Mouse (Mus musculus) liver, adult 2 months (tissue): Measurements from ENCODE around the gene Elmod3. TPM values are rescaled to one million over a fixed set of nuclear protein-coding genes. Genes with fewer than 3 reads are reported as not detected.

Experiments used
- DNase-seq: peaks from one replicate; pipeline ENCODE4 v3.0.0-alpha.2; 2011; ENCODE audit warnings: low read depth, low spot score; ENCODE audit errors: extremely low read depth
- H3K27ac ChIP-seq: fragments of 200-500 bp; replicated peaks from 2 replicates; pipeline ENCODE4 v1.5.1; 2012; ENCODE audit warnings: low read depth, mild to moderate bottlenecking, control low read depth, inconsistent platforms, low read length; ENCODE audit not compliant: insufficient read depth
- H3K27me3 ChIP-seq: fragments of 200-500 bp; 2 replicates; pipeline ENCODE4 v1.6.1; 2012; ENCODE audit warnings: mild to moderate bottlenecking, moderate library complexity, low read length, inconsistent platforms; ENCODE audit not compliant: control insufficient read depth, insufficient read depth
- H3K36me3 ChIP-seq: fragments of 200-500 bp; 2 replicates; pipeline ENCODE4 v1.6.1; 2012; ENCODE audit warnings: low read length, inconsistent platforms; ENCODE audit not compliant: control insufficient read depth, insufficient read depth
- H3K4me1 ChIP-seq: fragments of 200-500 bp; 2 replicates; pipeline ENCODE4 v1.6.1; 2011; ENCODE audit warnings: low read length; ENCODE audit not compliant: control insufficient read depth, insufficient read depth
- H3K4me3 ChIP-seq: fragments of 200-500 bp; 2 replicates; pipeline ENCODE4 v1.5.1; 2011; ENCODE audit warnings: low read depth, mild to moderate bottlenecking, control low read depth, low read length, moderate library complexity; ENCODE audit not compliant: insufficient read depth
- H3K79me2 ChIP-seq: fragments of 200-500 bp; 2 replicates; pipeline ENCODE4 v1.6.1; 2012; ENCODE audit warnings: inconsistent platforms, mild to moderate bottlenecking, low read length, moderate library complexity; ENCODE audit not compliant: control insufficient read depth, insufficient read depth
- H3K9ac ChIP-seq: fragments of 200-500 bp; 2 replicates; pipeline ENCODE4 v1.6.1; 2012; ENCODE audit warnings: low read depth, mild to moderate bottlenecking, control low read depth, inconsistent platforms, low read length
- CTCF ChIP-seq: fragments of 200-500 bp; IDR thresholded peaks from 2 replicates; pipeline ENCODE4 v1.5.1; 2011; ENCODE audit warnings: low read depth, low read length, control low read depth
- POLR2A ChIP-seq: fragments of 200-500 bp; IDR thresholded peaks from 2 replicates; pipeline ENCODE4 v1.6.1; 2011; ENCODE audit warnings: low read length, control low read depth; ENCODE audit not compliant: insufficient read depth; ENCODE audit errors: extremely low read depth
- WGBS: fragments of 180-500 bp; shearing (Covaris S2); methylation state at CpG from one replicate; pipeline ENCODE4 v1.1.7; 2018; 5-methylcytosine and 5-hydroxymethylcytosine counted together
- polyA plus RNA-seq: library from polyadenylated mRNA; depleted of rRNA; stranded (reverse); fragments of >200 nt; gene quantifications from 2 replicates; pipeline ENCODE4 v1.2.3, GENCODE M21; 2012
- total RNA-seq: library from RNA; depleted of rRNA; stranded (reverse); fragments of >200 nt; gene quantifications from 2 replicates; pipeline ENCODE4 v1.2.3, GENCODE M21; 2014

Gene Elmod3
- total and polyA plus RNA-seq, 2 experiments, result 7.6 to 14.7 TPM

- TF ChIP-seq POLR2A (no peak), CTCF (no peak)
- Histone ChIP-seq H3K27ac (no peak overlapping the region), H3K4me3 (no peak overlapping the region), H3K79me2 (no peaks in the 10 kb centered on the region), H3K36me3 (no peaks in the 10 kb centered on the region), H3K4me1 (peaks cover 4% of the 10 kb centered on the region; the same call in 1 of the 2 replicates), H3K9ac (no peak overlapping the region), H3K27me3 (no peaks in the 10 kb centered on the region)
- DNase-seq, result no peak
- WGBS, result 79% methylated on average over 4 of the region's 4 CpGs
These were observed 71.1 kb downstream of the Elmod3 start for GRCm38 (mm10) chr6:72527070-72527469.

DNA sequence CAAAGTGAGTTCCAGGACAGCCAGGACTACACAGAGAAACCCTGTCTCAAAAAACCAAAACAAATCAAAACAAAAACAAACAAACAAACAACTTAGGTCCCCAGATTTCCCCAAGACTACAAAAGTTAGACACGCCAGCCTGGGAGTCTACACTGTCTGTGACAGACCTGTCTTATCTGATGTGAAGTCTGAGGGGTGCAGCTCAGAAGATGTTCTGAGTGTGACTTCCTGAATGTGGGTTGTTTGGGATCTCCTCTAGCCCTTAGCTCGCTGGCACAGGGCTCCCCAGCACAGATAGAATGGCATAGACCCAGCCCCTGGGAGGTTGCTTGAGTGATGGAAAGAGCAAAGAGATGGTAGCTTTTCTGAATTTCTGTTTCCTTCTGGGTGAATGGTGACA lies 74.1 kb downstream of the Elmod3 start:
- Histone ChIP-seq H3K27ac (no peak overlapping the region), H3K4me3 (no peak overlapping the region), H3K79me2 (no peaks in the 10 kb centered on the region), H3K9ac (no peak overlapping the region), H3K36me3 (no peaks in the 10 kb centered on the region), H3K27me3 (no peaks in the 10 kb centered on the region), H3K4me1 (peaks cover 4% of the 10 kb centered on the region; the same call in 1 of the 2 replicates)
- WGBS, result 94% methylated on average over 2 of the region's 2 CpGs
- no peak for DNase-seq
- TF ChIP-seq POLR2A, result no peak
- TF ChIP-seq CTCF, result no peak

GRCm38 (mm10) chr6:72523222-72523621 lies 75.0 kb downstream of the Elmod3 start:
- no peak for TF ChIP-seq POLR2A
- no peak for TF ChIP-seq CTCF
- no peaks in the 10 kb centered on the region for H3K27me3 ChIP-seq
- 44% methylated on average over 4 of the region's 4 CpGs for WGBS
- H3K4me3 ChIP-seq, result no peak overlapping the region
- H3K4me1 ChIP-seq, result peaks cover 4% of the 10 kb centered on the region; the same call in 1 of the 2 replicates
- H3K9ac ChIP-seq, result no peak overlapping the region
- H3K36me3 ChIP-seq, result no peaks in the 10 kb centered on the region
- peak; percentile 81 for DNase-seq
- no peaks in the 10 kb centered on the region for H3K79me2 ChIP-seq
- no peak overlapping the region for H3K27ac ChIP-seq

DNA sequence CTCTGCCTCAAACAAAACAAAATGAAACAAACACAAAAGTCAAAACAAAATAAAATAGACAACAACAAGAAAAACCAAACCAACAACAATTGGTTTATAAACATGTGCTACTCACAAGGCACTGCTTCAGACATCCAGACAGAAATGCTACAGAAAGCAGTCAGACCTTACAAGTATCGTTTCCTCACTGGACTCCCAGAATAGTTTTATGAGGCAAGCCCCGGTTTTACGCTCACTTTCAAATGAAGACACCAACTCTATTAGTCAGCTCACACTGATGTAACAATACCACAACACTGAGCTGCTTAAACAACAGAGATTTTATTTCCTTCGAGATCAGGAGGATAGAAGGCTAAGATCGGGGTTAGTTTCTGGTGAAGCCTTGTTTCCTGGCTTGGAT lies 75.9 kb downstream of the Elmod3 start:
- no peaks in the 10 kb centered on the region for H3K36me3 ChIP-seq
- no peak overlapping the region for H3K4me3 ChIP-seq
- H3K79me2 ChIP-seq, result no peaks in the 10 kb centered on the region
- DNase-seq, result no peak
- peaks cover 4% of the 10 kb centered on the region; the same call in 1 of the 2 replicates for H3K4me1 ChIP-seq
- H3K27me3 ChIP-seq, result no peaks in the 10 kb centered on the region
- 89% methylated on average over 5 of the region's 5 CpGs for WGBS
- no peak overlapping the region for H3K9ac ChIP-seq
- H3K27ac ChIP-seq, result no peak overlapping the region
- TF ChIP-seq POLR2A (no peak), CTCF (no peak)

DNA sequence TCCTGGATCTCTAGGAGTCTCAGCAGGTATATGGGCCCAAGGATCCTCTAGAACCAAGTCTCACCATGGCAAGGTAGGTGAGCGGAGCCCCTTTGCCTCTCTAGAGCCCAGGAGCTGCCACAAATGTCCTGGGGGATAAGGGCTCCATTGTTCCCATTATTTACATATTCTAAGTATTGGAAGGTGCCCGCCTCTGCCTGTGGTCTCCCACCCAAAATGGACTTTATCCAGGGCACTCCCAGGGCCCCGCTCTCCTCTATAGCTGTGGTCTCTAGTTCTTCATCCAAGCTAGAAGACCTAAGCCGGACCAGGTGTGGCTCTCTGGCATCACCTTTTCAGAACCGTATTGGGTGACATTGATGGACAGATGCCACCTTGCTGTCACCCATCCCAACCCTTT lies 76.6 kb downstream of the Elmod3 start, which contains the start of gene Sh2d6:
Gene Sh2d6 (minus strand): TSS at position 101 of the 400 bp plus-strand sequence.
- Histone ChIP-seq H3K36me3 (no peaks in the 10 kb centered on the region), H3K79me2 (no peaks in the 10 kb centered on the region), H3K4me3 (no peak within 1 kb of the TSS), H3K9ac (no peak within 1 kb of the TSS), H3K27ac (no peak within 1 kb of the TSS), H3K4me1 (peaks cover 4% of the 10 kb centered on the region; the same call in 1 of the 2 replicates), H3K27me3 (no peaks in the 10 kb centered on the region)
- TF ChIP-seq POLR2A, result no peak
- no peak for TF ChIP-seq CTCF
- DNase-seq, result no peak
- WGBS, result 95% methylated on average over 5 of the region's 5 CpGs

GRCm38 (mm10) chr6:72520904-72521303 lies 77.3 kb downstream of the Elmod3 start:
- H3K4me3 ChIP-seq, result no peak overlapping the region
- TF ChIP-seq CTCF (no peak), POLR2A (no peak)
- no peak for DNase-seq
- H3K9ac ChIP-seq, result no peak overlapping the region
- H3K4me1 ChIP-seq, result peaks cover 4% of the 10 kb centered on the region; the same call in 1 of the 2 replicates
- no peaks in the 10 kb centered on the region for H3K27me3 ChIP-seq
- H3K36me3 ChIP-seq, result no peaks in the 10 kb centered on the region
- H3K27ac ChIP-seq, result no peak overlapping the region
- WGBS, result 97% methylated on average over 5 of the region's 5 CpGs
- no peaks in the 10 kb centered on the region for H3K79me2 ChIP-seq
